Mouse (Mus musculus) urinary bladder, postnatal 14 days (tissue): Measurements from ENCODE around the gene Chrm1.

Experiments used
- DNase-seq: peaks from one replicate; pipeline ENCODE4 v3.0.0; 2021; ENCODE audit warnings: low spot score

Gene Chrm1

GRCm38 (mm10) chr19:8663360-8663839 is at the start of gene Chrm1:
Chrm1 (plus strand) TSS chr19:8663789.
- no peak for DNase-seq

GRCm38 (mm10) chr19:8614343-8614742 is 49.2 kb upstream of the Chrm1 start:
- no peak for DNase-seq

DNA sequence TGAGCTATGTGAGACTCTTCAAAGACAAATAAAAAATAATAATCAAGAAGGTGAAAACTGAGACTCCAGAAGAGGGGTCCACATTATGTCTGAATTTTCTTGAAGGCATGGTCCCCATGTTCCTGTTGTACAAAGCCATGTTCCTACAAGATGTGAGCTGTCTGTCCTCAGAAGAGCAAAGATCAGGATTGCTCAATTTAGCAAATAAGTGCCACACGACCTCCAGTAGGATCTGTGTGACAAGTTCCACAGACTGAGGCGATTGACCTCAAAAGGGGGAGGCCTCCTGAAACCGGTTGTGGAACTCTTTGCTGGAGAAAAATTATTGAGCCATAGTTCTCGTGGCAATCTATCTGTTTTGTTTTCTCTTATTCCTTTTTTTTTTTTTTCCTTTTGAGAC is 47.3 kb upstream of the Chrm1 start:
- no peak for DNase-seq

- DNase-seq = no peak
Observed at GRCm38 (mm10) chr19:8617904-8618303, 45.7 kb upstream of the Chrm1 start, which contains the start of gene Slc22a6. Slc22a6 (plus strand) TSS chr19:8618039.

- DNase-seq = no peak
Observed at GRCm38 (mm10) chr19:8621098-8621497, 42.5 kb upstream of the Chrm1 start.

- no peak for DNase-seq
Observed at GRCm38 (mm10) chr19:8630249-8630648, 33.3 kb upstream of the Chrm1 start.

DNA sequence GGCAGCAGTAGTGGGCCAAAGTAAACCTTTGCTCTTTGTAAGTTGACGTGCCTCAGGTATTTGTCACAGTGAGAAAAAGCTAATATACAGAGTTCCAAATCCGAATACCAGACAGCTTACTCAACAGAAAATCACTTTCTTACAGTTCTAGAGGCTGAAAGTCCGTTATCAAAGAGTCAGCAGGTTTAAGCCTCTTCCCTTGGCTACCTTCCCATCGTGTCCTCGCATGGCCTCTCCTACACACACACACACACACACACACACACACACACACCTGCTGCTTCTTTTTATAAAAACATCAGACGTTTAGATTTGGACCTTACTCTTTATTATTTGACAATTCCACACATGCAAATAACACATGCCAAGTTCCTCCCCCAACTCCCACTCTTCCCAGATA is 32.8 kb upstream of the Chrm1 start:
- DNase-seq = no peak

DNA sequence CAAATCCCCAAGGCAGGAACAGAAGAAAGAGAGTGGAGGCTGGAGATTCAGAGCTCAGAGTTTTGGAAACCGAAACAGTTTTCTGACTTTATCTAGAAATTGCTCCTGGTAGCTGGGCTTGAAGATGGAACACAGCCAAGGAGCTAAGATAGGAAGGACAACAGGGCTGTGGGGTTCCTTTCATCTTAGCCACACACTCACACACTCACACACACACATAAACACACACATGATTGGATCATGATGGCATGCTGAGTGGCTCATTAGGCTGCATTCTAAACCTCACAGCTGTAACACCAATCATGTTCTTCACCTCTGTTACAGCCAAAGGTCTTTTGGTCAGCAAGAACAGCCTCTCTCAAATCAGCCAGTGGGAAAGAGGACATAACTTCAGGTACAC is 31.6 kb upstream of the Chrm1 start:
- no peak for DNase-seq

DNA sequence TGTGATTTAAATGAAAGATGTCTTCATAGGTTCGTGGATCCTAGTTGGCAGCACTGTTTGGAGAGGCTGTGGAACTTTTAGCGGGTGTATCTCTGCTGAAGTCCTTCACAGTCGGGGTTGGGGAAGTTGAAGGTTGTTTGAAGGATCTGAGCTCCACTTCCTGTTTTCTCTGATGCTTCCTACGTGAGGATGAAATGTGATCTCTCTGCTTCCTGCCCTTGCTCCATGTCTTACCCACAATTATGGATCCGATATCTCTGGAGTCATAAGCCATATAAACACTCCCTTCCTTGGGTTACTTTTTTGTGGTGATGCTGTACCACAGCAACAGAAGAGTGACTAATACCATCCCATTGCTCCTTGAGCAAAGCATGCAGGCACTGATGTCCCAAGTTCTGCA is 21.5 kb upstream of the Chrm1 start:
- no peak for DNase-seq

DNA sequence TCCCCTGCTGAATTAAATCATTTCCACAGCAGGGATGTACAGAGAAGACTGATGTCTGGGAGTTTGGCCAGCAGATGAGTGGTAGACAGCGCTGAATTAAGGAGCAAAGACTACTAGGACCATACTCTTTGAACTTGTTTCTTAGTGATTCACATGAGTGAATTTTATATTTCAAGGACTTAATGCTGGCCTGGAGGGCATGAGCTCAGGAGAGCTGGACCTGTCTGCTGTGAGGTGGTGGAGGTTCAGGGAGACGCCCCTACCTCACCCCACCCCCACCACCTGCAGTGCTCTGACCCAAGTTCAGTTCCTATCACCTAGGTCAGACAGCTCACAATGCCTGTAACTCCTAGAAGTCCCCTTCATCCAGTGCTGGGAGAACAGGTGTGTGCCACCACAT is 17.2 kb upstream of the Chrm1 start:
- DNase-seq = no peak

- DNase-seq = no peak
Observed at GRCm38 (mm10) chr19:8655833-8656232, 7.8 kb upstream of the Chrm1 start.

- DNase-seq = no peak
Observed at GRCm38 (mm10) chr19:8656341-8656740, 7.2 kb upstream of the Chrm1 start.

- DNase-seq = no peak
Observed at GRCm38 (mm10) chr19:8661821-8662307, 1.7 kb upstream of the Chrm1 start.

DNA sequence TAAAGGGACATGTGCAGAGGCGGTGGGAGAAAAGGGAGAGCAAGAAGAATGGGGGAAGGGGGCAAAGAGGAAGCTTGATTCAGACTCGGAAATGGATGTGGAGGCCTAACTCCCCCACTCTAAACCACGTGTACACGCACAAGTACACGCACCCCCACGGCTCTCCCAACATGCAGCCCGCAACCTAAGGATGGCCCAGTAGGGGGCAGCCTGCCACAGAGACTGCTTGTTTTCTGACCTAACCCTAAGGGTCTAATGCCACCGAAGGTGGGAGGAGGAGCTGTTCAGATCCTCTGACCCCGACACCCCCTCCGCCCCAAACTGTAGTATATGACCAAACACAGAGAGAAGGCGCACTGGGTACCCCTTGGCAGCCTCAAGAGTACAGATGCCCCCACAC is 1.3 kb upstream of the Chrm1 start:
- DNase-seq = peak; percentile 55

DNA sequence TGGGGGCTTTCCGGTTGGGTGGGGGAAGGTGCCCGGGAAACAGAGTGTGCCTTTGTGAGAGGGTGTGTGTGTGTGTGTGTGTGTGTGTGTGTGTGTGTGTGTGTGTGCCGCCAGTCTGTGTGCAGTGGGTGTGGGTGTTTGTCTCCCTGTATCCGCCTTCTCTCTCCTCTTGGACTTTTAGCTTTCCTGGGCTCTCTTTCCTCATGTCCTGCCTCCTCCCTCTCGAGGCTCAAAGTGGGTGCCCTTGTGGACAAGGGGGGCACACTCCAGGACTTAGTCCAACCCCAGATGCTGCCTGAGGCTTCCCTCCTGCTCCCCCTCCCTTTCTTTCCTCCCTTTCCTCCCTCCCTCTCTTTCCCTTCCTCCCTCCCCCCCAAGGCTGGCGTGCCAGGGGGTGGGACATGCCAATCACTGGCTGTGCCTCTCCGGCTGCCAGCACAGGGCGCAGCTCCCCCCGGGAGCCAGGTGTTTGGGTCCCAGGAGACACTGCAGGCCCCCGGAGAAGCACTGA is 377 bp downstream of the Chrm1 start:
- DNase-seq = no peak

- DNase-seq = no peak
Observed at GRCm38 (mm10) chr19:8664859-8665258, 1.3 kb downstream of the Chrm1 start.

GRCm38 (mm10) chr19:8665746-8666145 is 2.2 kb downstream of the Chrm1 start:
- no peak for DNase-seq

DNA sequence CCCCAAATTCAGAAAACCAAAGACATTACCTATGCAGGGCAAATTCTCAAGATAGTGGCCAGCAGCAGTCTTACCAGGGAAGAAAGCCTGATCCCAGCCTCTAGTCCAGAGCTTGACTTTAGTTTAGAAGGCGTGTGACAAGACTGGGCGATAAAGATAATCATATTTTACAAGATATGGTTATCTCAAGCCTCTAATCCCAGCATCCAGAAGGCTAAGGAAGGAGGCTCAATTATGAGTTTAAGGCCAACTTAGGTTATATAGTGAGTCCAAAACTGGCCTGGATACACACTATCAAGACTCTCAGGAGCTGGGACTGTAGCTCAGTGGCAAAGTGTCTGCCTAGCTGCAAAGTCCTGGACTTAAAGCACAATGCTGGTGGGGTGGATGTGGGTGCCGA is 9.3 kb downstream of the Chrm1 start:
- DNase-seq = no peak

DNA sequence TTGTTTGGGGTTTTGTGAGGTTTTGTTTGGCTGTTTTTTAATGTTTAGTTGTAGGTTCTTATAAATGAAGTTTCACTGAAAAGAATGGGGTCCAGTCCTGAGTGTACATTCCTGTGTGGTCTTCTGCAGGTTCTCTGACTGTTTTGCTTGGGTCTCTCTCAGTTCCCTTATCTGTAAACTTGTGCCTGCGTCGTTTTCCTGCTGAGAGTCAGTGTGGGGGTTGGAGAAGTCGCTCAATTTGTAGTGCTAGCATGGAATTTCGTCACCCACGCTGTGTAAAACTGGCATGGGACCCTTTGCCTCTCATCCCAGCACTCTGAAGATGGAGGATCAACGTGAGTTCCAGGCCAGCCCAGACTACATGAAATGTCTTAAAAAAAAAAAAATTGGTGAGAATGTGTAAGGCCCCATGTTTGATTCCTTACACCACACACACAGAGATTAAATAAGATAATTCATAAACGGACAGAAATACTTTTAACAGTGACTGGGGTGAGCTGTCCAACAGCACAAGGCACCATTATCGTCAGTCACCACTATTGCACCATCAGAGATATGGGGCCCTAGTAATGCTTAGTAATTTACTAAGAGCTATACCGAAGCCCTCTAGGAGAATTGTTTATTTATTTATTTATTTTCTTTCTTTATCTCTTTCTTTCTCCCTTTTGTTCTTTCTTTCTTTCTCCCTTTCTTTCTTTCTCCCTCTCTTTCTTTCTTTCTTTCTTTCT is 9.9 kb downstream of the Chrm1 start:
- no peak for DNase-seq

GRCm38 (mm10) chr19:8679031-8679779 is 15.6 kb downstream of the Chrm1 start:
- peak; percentile 62 for DNase-seq

DNA sequence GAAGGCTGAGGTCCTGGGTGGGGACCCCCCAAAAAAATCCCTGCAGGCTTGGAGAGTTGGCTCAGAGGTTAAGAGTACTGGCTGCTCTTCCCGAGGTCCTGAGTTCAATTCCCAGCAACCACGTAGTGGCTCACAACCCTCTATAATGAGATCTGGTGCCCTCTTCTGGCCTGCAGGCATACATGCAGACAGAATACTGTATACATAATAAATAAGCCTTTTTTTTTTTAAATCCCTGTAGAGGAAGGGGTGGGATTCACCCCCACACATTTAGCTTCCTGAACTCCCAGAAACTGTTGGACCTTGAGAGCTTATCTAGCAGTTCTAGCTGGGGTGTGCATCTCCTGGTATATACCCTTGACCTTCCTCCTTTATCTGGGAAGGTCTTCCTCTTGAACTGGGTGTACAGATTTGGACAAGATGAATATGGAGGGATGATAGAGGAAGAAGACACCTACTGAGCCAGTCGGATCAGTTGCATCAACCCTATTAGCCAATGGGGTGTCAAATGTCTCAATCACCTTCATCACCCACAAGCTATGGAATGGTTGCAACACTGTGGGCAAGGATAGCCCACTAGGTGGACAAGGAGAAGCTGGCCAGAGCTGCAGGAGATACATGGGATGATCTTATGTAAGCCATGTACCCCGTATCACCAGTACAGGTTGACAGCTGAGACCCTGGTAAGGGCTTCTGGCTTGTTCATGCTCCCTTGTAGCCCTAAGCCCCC is 18.2 kb downstream of the Chrm1 start:
- DNase-seq = no peak

DNA sequence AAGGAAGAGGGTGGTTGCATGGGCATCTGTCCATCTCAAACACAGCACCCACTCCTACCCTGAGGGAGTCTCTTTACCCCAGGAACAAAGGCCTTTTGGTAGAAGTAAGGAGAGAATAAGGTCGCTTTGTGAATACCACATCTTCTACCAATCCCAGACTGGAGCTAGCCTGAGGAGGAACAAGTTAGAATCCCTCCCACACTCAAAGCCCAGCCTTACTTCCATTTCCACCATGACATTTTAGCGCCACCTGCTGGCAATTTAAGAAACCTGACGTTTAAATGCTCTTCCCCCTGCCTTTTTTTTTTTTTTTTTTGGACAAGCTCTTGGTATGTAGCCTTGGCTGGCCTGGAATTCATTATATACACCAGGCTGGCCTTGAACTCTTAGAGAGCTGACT is 19.4 kb downstream of the Chrm1 start:
- peak; percentile 80 for DNase-seq
